Mouse (Mus musculus): Measurements from ENCODE around the gene Hdhd3.
"Not testable (repeated sequence)": the region's sequence is repeated elsewhere in the genome, so short reads cannot be mapped to it uniquely, and the experiment has no call there.

Hdhd3 gene

DNA sequence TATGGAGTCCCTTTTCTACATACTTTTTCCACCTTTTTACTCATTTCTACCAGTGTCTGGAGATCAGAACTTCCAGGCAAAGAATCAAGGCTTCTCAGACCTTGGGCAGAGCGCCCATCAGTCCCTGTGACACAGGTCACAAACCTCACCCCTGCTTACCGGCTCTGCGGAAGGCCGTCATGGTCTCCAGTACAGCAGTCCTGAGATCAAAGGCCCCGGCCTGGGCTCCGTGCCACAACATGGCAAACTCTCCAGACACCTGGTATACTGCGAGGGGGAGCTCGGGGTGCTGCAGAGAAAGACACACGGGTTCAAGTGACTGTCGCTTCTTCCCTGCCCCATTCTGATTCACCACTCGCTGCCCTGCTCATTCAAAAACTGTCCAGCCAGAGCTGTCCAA, 6.7 kb upstream of the Hdhd3 start:
- no peak for DNase-seq (ENCODE audit: low read depth)

DNA sequence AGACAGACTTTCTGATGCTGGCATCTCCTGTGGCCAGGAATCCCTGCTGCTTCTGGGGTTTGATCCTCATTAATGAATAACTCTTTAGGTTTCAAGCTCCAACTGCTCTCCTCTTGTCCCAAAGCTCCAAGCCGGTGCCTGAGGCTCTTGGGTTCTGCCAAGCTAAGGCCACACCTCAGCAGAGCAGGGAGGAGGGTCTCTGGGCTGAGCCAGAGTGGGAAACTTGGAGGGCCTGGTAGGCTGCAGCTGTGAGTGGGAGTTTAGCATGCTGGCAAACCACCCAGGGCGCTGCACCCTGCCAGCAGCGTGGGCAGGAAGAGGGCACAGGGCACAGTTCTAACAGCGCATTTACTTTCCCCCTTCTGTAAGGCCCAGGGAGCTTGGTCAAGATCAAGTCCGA, 5.6 kb upstream of the Hdhd3 start:
- DNase-seq (ENCODE audit: low read depth): no peak

DNA sequence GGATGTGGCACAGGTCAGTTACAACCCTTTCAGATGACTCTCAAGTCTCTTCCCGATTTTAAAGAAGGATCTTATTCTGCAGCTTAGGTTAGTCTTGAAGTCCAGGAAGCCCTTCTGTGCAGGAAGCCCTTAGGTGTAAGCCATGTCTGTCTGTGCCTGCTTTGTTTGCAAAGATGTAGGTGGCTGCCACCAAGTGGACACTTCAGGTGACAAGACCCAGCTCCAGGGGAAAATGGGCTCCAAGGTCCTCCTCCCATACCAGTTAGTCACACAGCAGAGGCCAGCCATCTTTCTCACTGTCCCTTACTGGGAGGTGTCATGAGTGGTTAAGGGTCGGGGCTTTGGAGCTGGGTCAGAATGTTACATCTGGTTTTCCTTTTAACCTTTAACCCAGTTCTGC, 3.5 kb upstream of the Hdhd3 start:
- DNase-seq (ENCODE audit: low read depth): no peak

DNA sequence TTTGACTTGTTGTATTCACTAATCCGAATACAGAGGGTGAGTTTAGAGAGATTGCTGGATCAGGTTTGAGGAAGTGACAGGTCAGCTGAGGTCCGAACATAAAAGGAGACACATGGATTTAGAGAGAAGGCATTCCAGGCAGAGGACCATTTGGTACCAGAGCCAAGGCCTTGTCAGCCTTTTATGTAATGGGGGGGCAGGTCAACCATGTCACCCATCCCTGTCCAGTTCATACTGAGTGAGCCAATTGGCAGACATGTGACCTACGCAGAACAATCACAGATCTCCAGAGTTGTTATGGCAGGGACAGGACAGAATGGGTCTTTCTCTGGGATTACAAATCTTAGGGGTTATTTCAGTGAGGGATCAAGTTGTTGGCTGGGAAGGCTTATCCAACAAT, 2.7 kb upstream of the Hdhd3 start:
- no peak for DNase-seq (ENCODE audit: low read depth)

DNA sequence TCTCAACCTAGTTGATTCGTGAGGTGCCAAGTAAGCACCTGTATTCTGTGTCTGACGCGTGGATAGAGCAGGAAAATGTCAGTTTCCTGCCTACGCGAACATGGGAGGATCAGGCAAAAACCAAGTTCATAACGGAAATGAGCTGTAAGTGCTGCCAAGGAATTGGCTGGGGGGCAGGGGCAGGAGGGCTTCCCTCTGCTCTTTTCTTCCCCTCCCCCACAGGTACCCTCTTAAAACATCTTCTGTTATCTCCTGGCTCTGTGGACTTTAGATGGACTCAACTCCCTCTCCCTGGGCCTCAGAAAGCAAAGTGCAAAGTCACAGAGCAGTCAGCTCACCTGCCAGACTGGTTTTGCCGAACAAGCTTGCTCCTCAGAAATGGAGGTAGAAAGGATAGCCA, 298 bp downstream of the Hdhd3 start:
- DNase-seq (ENCODE audit: low read depth): no peak

DNA sequence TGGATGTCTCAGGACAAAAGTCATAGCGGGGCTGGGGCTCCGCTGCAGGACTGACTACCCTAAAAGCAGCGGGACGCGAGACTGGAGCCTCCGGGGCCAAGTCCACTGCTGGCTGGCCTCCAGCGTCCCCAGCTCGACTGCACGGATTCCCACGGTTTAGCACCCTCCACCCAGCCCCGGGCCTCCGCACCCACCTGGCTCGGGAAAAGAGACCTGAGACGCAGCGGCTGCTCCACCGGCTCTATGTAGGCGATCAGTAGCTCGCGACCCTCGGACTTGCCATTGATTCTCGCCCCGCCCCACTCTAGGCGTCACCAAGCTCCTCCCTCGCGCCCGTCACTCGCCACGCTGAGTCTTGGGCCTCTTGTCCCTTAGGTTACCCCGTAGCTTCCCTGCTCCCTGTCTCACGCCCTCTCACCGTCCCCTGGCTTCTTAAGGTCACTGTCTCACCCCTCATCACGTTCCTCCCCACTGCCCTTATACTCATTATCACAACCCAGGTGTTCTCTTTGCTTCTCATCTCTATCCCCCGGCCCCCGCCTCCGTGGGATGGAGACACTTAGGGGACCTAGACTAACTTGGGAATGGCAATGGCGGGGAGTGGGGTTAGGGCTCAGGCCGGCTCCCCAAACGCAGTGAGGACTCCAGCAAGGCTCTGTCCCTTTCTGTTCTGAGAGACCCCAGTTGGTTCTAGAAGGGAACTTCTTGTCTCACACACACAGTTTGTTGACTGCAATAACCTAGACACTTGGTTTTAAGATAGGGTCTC, 1.1 kb downstream of the Hdhd3 start:
- peak; percentile 91 for DNase-seq (ENCODE audit: low read depth)

DNA sequence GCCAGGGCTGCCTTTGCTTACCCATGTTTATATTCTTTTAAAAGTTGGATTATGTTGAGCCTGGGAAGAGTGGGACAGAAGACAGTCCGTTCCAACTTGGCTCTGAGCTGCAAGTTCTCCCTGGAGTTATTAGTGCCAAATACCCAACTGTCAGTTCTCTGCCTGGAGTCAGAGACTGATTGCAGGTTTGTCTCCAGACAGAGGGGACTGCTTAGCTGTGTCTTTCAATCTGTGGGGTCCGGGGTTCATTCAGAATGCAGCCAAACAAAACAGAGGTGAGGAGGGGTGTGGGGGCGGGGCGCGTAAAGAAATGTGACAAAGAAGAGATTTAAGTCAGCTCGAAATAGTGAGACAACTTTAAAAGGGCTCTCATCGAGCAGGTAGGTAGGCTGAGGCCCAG, 1.7 kb downstream of the Hdhd3 start:
- DNase-seq (ENCODE audit: low read depth): no peak

DNA sequence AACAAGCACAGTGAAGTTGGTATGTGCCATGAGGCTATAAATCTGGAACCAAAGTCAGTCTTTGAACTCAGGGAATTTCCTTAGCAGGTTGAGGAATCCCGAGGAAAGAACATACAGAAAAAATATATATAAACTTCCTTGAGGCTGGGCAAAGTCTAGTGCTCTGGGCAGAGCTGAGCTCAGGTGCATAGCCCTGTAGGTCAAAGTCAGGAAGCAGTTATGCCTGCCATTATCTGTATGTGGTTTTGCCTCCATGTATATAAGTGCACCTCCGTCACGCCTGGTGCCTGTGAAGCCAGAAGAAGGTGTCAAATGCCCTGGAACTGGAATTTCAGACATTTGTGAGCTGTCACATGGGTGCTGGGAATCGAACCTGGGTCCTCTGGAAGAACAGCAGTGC, 2.5 kb downstream of the Hdhd3 start:
- DNase-seq (ENCODE audit: low read depth): no peak

DNA sequence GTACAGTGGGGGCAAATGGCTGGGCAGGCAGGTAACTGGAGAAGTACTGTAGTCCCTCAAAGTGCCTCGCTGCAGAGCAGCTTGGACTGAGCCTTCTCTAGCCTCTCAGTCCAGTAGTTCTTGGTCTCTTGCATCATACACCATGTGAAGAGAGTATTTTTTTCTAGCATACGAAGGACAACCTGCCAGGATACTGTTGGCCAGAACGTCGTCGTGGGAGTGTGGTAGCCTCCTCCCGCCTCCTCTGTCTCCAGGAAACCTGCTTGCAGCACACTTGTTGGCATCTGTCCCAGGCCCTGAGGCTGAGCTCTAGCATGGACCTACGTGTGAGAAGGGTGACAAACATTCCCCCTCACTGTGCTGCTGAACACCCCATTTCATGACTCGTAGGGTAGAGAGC, 6.5 kb downstream of the Hdhd3 start:
- DNase-seq (ENCODE audit: low read depth): no peak

DNA sequence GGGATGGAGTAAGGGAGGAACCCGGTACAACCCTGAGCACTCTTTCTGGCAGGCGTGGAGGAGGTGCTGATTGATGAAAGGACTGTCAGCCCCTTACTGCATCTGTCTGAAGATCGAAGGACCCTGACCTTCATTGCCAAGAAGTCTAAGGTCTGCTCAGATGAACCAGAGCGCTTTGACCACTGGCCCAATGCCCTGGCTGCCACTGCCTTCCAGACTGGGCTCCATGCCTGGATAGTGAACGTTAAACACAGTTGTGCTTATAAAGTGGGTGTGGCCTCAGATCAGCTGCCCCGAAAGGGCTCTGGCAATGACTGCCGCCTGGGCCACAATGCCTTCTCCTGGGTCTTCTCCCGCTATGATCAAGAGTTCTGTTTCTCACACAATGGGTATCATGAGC, 7.3 kb downstream of the Hdhd3 start:
- DNase-seq (ENCODE audit: low read depth): no peak

DNA sequence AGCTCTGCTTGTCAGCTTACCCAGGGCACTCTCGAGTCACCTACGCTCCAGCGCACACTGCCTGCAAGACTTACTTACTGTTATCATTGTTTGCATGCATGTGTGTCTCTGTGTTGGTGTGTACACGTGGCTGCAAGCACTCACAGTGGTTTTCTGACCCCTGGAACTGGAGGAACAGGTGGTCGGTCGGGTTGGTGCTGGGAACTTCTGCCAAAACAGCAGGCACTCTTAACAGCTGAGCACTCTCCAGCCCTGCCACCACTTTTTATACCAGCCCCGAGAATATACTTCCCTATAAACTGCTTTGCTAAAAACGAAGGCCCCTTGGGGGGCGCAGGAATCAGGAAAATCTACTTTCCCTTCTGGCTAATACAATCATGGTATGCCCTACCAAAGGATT, 9.0 kb downstream of the Hdhd3 start:
- DNase-seq (ENCODE audit: low read depth): no peak

DNA sequence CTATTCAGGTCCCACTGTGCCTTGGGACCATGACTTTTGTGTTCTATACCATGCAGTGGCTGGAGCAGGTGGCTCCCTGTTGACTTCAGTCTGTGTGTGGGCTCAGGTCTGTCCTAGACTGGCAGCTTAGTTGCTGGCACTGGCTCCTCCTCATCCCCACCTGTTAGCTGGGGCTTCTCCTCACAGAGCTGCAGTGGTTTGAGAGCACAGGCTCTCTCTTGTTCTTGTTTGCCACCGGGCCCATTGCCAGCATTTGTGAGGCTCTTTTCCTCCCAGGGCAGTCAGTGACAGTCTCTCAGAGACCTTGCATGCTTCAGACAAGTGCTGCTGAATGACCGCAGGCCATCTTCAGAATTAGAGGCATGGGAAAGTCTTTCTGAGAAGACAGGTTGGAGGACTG, 10.6 kb downstream of the Hdhd3 start:
- no peak for DNase-seq (ENCODE audit: low read depth)

DNA sequence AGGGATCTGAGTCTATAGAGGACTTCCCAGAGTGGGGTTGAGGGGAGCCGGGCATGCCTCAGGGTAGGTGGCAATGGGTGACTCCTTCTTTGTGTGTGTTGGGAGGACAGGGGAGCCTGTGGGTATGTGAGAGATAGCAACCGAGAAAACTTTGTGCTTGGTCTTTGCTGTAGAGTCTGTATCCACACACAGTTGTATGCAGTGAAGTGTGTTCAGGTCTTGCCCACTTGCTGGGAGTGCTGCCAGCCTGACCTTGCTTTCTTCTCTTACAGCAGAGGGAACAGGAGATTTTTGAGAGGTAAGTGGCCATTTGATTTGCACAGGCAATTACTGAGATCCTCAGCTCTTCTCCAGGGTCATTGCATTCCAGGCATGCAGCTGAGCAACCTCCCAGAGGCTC, 15.4 kb downstream of the Hdhd3 start:
- DNase-seq (ENCODE audit: low read depth): no peak

DNA sequence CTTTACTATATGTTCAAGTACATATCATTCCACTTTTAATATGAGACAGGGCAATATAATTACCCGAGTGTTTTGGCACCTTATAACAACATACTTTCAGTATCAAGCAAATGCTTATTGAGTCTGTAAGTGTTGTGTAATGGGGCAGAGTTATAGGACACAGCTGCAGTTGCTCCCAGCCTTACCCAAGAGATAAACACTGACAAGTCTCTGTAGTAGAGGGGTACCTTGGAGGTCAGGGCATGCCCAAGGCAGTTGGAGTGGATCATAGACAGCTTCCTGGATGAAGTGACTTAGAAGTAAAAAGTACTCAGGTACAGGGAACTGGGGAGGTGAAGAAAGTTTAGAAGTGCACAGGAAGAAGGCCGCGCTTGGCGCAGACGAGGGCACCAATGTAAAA, 16.1 kb downstream of the Hdhd3 start:
- no peak for DNase-seq (ENCODE audit: low read depth)

DNA sequence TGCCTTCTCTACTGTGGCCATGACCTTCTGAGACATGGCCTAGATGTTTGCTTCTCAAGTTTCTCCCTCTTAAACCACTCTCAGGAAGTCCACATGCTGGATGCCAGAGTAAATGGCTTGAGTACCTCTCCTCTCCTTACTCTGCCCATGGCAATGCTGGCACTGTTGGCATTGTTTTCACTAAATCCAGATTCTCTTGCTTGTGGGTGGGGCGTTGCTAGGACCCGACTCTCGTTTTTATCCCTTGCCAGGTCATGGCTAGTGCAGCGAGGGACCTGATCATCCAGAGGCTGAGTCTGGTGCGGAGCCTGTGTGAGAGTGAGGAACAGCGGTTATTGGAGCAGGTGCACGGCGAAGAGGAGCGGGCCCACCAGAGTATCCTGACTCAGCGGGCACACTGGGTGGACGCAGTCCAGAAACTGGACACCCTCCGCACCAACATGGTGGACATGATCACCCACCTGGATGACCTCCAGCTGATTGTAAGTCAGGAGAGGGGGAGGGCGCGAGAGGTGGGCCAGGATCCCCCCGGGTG, 17.0 kb downstream of the Hdhd3 start:
- no peak for DNase-seq (ENCODE audit: low read depth)

DNA sequence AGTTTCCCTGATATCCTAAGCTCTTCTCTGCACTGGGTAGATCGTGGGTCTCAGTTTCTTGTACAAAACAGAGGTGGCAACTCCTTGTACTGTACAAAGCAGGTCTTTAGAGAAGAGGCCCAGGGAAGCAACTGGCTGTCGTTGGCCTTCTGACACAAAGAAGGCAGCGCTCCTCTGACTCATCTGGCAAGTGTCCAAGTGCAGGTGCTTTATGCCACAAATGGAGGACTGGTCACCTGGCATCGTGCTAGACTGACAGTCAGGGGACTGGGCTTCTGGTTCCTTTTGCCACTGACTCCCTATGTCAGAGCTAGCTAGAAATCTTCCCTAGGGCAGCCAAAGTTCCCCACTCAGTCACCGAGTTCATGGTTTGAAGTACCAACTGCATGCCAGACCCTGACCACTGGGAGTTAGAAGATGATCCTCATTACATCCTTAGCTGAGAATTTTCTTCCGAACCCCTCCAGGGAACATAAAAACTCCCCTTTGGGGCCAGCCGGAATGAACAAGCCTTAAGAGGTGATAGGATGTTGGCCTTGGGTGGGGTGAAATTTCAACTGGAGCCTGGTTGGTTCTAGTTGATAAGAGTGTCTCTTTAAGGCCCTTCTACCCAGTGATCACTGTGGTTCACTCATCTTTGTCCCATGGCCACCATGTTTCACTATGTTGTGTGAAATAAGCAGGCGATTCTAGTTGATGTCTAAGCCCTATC, 17.7 kb downstream of the Hdhd3 start:
- DNase-seq (ENCODE audit: low read depth): no peak

DNA sequence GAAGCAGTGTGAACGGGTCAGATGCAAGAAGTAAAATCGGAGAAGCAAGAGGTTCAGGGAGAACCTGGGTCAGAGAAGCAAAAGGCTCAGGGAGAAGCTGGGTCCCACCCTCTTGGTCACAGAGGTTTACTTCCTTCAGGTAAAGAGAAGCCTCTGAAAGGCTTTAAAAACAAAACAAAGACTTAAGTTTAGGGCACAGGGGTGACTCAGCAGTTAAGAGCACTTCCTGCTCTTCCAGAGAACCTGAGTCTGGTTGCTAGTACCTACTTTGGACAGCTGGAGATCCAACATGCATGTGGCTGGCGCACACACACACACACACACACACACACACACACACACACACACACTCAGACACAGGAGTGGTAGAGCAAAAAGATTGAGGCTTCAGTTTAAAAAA, 18.3 kb downstream of the Hdhd3 start:
- no peak for DNase-seq (ENCODE audit: low read depth)

DNA sequence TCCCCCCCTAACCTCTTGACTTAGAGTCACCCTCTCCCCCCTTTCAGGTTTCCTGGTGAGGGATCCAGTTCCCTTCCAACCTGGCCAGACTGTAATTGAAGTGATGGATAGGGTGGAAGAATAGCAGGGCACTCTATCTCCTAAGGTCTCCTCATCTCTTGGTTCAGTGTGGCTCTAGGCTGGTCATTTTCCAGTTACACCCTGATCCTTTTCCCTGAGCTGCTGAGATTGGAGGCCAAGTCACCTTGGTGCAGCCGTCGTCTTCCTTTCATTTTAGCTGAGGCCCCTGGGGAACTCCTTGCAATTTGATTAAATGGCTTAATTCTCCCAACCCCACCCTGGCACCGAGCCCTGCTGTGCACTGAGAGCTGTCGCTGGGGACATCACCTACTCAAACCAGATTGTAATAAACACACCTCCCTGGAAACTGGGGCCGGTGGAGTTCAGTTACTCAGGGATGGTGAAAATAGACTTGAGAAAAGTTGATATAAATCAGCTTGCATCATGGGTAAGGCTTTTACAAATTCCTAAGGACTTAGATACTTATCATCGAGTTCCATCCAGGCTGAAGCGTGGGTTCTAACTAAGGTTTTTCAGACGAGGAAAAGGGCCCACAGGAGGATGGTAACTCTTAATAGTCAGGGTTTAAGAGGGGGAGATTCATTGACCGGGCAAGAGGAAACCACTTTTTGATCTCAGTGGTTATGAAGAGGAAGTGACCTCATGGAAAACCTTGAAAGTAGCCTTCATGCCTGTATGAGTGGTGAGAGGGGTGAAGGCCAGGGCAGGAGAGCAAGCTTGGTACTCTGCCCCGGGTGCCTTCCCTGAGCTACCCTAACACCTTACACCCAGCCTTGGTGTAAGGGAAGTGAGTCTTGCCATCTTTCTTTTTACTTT, 22.3 kb downstream of the Hdhd3 start:
- DNase-seq (ENCODE audit: low read depth): no peak

DNA sequence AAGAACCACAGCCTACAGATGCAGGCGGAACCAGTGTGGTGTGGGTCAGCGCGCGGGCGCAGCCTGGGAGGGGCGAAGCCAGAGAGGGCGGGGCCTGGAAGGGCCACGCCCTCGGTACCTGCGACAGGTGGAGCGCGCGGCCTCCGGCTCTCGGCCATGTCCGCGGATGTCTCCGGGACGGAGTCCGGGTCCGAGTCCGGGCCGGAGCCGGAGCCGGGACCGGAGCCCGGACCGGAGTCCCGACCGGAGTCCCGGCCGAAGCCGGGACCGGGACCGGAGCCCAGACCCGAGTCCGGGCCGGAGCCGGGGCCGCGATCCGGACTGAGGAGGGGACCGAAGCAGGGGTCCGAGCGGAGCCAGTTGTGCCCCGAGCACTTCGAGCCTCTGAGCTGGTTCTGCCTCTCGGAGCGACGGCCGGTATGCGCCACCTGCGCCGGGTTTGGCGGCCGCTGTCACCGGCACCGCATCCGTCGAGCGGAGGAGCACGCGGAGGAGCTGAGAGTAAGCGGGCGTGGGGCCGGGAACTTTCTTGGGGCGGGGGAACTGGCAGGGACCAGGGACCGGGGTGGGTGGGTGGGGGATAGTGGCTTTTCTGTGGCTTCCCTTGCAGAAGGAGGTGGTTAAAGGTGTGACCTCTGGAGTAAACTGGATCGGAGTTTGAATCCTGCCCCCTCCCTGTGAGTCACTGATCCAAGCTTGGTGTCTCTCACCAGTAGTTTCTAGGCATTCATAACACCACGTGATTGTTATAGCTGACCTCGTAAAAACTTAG, 23.1 kb downstream of the Hdhd3 start, which contains the start of gene Bspry:
Gene Bspry, plus strand, starts transcription at position 117 of the 772 bp plus-strand sequence.
- DNase-seq (ENCODE audit: low read depth): no peak

DNA sequence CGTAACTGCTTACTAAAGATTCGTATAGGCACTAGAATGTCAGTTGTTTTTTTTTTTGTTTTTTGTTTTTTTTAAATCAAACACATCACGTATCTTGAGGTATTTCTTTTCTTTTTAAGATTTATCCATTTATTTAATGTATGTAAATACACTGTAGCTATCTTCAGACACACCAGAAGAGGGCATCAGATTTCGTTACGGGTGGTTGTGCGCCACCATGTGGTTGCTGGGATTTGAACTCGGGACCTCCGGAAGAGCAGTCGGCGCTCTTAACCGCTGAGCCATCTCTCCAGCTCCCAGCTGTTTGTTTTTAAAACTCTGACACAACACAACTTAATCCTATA, 23.7 kb downstream of the Hdhd3 start:
- not testable (repeated sequence) for DNase-seq (ENCODE audit: low read depth)

DNA sequence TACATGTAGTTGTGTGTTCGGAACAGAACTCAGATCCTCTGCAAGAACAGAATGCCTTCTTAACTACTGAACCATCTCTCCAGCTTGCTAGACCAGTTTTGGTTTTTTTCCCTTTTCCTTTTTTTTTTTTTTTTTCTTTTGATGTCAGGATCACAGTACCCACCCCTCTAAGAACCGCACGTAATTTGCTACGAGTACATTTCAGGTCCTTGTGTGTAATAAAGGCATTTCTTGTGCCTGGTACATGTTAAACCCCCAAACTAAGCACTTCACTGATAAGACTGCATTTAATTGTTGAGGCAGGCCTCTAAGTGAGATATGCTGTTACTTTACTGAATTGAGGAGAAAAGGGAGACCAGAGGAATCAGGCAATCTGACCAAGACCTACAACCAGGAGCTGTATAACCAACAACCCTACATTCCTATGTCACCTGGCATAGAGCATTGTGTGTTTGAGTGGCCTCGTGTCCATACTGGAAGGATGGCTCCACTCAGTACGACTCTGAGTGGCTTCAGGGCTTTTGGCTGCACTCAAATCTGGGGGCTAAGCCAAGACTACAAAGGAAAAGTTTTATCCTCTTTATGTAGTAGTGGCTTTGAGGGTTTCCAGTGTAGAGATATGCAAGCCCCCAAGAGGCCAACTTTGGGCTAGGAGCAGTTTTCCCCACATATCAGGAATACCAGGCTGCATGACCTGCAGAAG, 25.6 kb downstream of the Hdhd3 start:
- DNase-seq (ENCODE audit: low read depth): no peak
